9 mouse cellular contexts compared by ENCODE assay signal in the genomic region with DNA sequence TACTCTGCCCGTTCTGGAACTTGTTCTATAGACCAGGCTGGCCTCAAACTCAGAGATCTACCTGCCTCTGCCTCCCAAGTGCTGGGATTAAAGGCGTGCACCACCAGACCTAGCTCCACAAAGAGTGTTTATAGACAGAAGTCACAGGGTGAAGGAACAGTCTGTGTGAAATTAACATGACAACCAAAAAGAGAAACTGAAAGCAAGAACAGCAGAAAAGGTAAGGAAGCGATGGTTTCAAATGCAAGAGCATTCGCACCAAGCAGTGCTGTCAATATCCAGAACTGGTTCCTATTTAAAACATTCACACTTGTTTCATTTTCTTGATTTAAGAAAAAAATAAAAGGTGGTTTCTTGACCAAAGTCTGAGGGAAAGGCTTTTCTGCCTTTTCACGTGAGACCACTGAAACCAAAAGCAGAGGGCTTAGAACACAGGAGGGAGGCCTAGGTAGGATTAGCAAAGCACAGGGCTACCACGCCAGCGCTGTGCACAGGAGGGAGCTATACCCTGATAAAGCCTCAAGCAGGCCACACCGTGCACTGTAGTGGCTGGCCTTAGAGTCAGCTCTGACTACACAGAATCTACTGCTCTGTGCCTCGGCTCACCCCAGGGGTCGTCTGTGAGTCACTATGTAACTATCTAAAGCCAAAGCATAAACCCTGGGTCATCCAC. TPM values are rescaled to one million over a fixed set of nuclear protein-coding genes. Genes with fewer than 3 reads are reported as not detected.
DNase-seq lines count a peak whose midpoint lies in the region; ATAC-seq and TF ChIP-seq lines count a peak whose summit lies in the region.
"Had no signal": no experiment of that assay in that cellular context is flagged by ENCODE, and none has a peak within 500 bp of the region (broad histone marks: within the 10 kb centered on the region; RNA-seq: fewer than 3 reads in every experiment).

No protein-coding gene starts in this region.

- H3K4me2 ChIP-seq in intestine, postnatal 0 days (replicated peaks; ENCODE audit: low read depth), result peak overlapping the region; percentile 21; the same call in 1 of the 2 replicates
- H3K4me2 ChIP-seq: limb, embryonic 15.5 days had no signal

- 54% methylated on average over 10 of the region's 10 CpGs for WGBS in intestine, postnatal 0 days

- no peaks in the 10 kb centered on the region for H3K36me3 ChIP-seq in intestine, postnatal 0 days (ENCODE audit: control insufficient read depth, insufficient read depth)

- H3K9me3 ChIP-seq in intestine, postnatal 0 days (ENCODE audit: control insufficient read depth), result no peaks in the 10 kb centered on the region
- H3K9me3 ChIP-seq: limb, embryonic 15.5 days had no signal

- DNase-seq in gastrocnemius, postnatal 10 days, result peak; percentile 20
- no peak for DNase-seq in gastrocnemius, adult 18-20 months (ENCODE audit: low spot score)
- peak; percentile 73 for DNase-seq in ES-CJ7 (ENCODE audit: low read depth, low spot score)
- DNase-seq in lung, postnatal 36 days, result peak; percentile 57
- DNase-seq in thymus, postnatal 36 days, result peak; percentile 34 to 49
- DNase-seq in layer of hippocampus, postnatal 25 days (ENCODE audit: extremely low spot score in 1 of 2, low spot score in 1 of 2), result no peak

- H3K4me1 ChIP-seq in embryonic fibroblast, embryonic 13.5 days (ENCODE audit: control insufficient read depth, insufficient read depth, low read length), result peaks cover 5% of the 10 kb centered on the region
- H3K4me1 ChIP-seq in intestine, postnatal 0 days (replicated peaks; ENCODE audit: control insufficient read depth, insufficient read depth, low read length), result peaks cover 15% of the 10 kb centered on the region

- H3K27me3 ChIP-seq in intestine, postnatal 0 days (replicated peaks; ENCODE audit: control insufficient read depth, insufficient read depth, low read length), result no peaks in the 10 kb centered on the region
- H3K27me3 ChIP-seq: limb, embryonic 15.5 days had no signal

- peak; percentile 82; the same call in 1 of the 2 replicates for TF ChIP-seq CTCF in embryonic fibroblast, embryonic 13.5 days (IDR thresholded peaks at IDR 0.05; ENCODE audit: borderline replicate concordance, insufficient read depth, low read length)
- peak; percentile 65 for TF ChIP-seq CTCF in intestine, postnatal 0 days (IDR thresholded peaks at IDR 0.05; ENCODE audit: low read depth)

- 0 out of 2 replicates have a peak overlapping the region, but pooled peaks have one; percentile 4 for H3K9ac ChIP-seq in intestine, postnatal 0 days (ENCODE audit: low read depth, low read length)
- H3K9ac ChIP-seq: limb, embryonic 15.5 days had no signal

- no peak overlapping the region for H3K4me3 ChIP-seq in embryonic fibroblast, embryonic 13.5 days (ENCODE audit: insufficient read depth, low read length)
- no peak overlapping the region for H3K4me3 ChIP-seq in intestine, postnatal 0 days (ENCODE audit: low read depth, low read length)
- H3K4me3 ChIP-seq: limb, embryonic 15.5 days had no signal

- peak; percentile 60; the same call in 1 of the 2 replicates for ATAC-seq in intestine, postnatal 0 days

- no peak for TF ChIP-seq POLR2A in embryonic fibroblast, embryonic 13.5 days (IDR thresholded peaks at IDR 0.05; ENCODE audit: low read depth, low read length)

- H3K27ac ChIP-seq in embryonic fibroblast, embryonic 13.5 days (ENCODE audit: insufficient read depth, low read length), result no peak overlapping the region
- H3K27ac ChIP-seq in intestine, postnatal 0 days (ENCODE audit: low read depth, low read length), result no peak overlapping the region
- H3K27ac ChIP-seq: limb, embryonic 15.5 days had no signal

RNA-seq across cellular contexts. Expression of a gene that starts 15.5 kb away (rescaled TPM):
- total RNA-seq in gastrocnemius, postnatal 10 days (2021), result 10 to 100 TPM; 17.1 to 23.5 TPM
- 10 to 100 TPM; 19.6 to 21.3 TPM for total RNA-seq in gastrocnemius, adult 18-20 months (2021)
- polyA plus RNA-seq in embryonic fibroblast, embryonic 13.5 days (2011; ENCODE audit: insufficient read length, low read depth, missing spikeins), result 45.2 and 48.4 TPM in 2 replicates
- 22.0 and 22.7 TPM in 2 replicates for polyA plus RNA-seq in intestine, postnatal 0 days (2015; fragmentation: Nextera tagmentation; extraction: Ambion mirVana)
- 10 to 100 TPM; 57.8 to 63.8 TPM for total RNA-seq in layer of hippocampus, postnatal 25 days (2021)

Comparison
In these comparisons a context has a peak if more than half of its experiments do, and no peak if none do; other contexts are left out.
1. DNase-seq: peak in gastrocnemius, postnatal 10 days (single experiment), ES-CJ7 (single experiment), lung, postnatal 36 days (single experiment) and thymus, postnatal 36 days (2 of 2); none in gastrocnemius, adult 18-20 months (single experiment) and layer of hippocampus, postnatal 25 days (0 of 2).